Mouse (Mus musculus): ENCODE measurements around the gene Abl1.

DNA sequence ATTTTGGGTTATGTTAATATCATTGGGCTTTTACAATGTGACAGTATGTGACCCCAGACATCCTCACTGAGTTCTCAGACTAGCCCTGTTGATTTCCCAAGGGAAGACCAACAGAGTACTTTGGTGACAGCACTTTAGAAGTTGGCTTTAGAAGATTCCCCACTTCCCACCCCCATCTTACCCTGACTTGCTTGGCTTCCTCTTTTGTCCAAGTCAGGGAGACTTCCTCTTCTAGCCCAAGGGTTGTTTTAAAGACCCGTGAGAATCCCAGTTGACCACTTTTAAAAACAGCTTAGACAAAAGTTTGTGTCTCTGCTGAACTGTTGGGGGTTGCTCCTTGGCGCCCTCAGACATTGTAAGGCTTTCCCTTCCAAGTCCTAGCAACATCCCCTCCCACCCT lies 75.1 kb downstream of the Abl1 start:
- no peak for TF ChIP-seq POLR2A (IDR thresholded peaks at IDR 0.05; ENCODE audit: borderline replicate concordance, extremely low read depth, insufficient read depth, insufficient read length, poor library complexity, severe bottlenecking)
- TF ChIP-seq CTCF (IDR thresholded peaks at IDR 0.05; ENCODE audit: borderline replicate concordance, extremely low read depth, insufficient read depth, insufficient read length), result no peak

All from brain, embryonic 14.5 days (tissue).